Mouse (Mus musculus) G1E (cell line): ENCODE results near the gene Rhoj.

Source experiments
- CTCF ChIP-seq: IDR thresholded peaks from 2 replicates; pipeline ENCODE4 v1.5.1; 2012; ENCODE audit warnings: low read depth, low read length, inconsistent platforms, mixed read lengths
- GATA2 ChIP-seq: IDR thresholded peaks from 2 replicates; pipeline ENCODE4 v1.6.1; 2012; ENCODE audit warnings: low read depth, low read length, inconsistent platforms, borderline replicate concordance
- TAL1 ChIP-seq: conservative IDR thresholded peaks from 2 replicates; pipeline ENCODE4 v1.6.1; 2012; ENCODE audit warnings: low read depth, low read length, inconsistent platforms, mixed read lengths

GRCm38 (mm10) chr12:75357781-75358180 is 49.7 kb downstream of the Rhoj start:
- TF ChIP-seq CTCF, result no peak
- TF ChIP-seq TAL1, result no peak
- no peak for TF ChIP-seq GATA2
